Mouse (Mus musculus): ENCODE data around the gene Ranbp10. TPM values are rescaled to one million over a fixed set of nuclear protein-coding genes. Genes with fewer than 3 reads are reported as not detected.
A peak's percentile ranks its signal among the peaks of the same experiment; 100 is the strongest.

The Ranbp10 gene
- polyA plus RNA-seq, 1 experiment from 2014 or later = 12.5 TPM

DNA sequence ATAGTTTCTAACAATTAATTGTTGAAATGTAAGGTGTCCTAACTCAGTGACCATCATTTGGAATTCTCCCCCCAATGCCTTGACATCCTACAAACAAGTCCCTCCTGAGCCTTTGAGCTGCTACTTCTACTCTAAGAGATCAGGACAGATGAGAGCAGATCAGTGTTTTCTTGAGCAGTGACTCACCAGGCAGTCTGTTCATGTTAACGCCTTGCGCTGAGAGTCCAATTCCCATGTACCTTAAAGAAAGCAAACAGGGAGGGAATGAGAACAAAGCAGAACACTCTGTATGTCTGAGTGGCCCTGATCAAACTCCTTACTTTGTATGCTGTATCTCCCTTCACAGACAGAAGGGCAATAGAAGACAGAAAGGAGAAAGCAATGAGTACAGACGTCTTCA, 21.8 kb downstream of the Ranbp10 start:
- Histone ChIP-seq H3K4me3 (replicated peaks; ENCODE audit: low read depth, low read length) (no peak overlapping the region), H3K4me1 (ENCODE audit: control insufficient read depth, insufficient read depth, low read length) (no peaks in the 10 kb centered on the region), H3K9me3 (ENCODE audit: control insufficient read depth, low read length) (no peaks in the 10 kb centered on the region), H3K27me3 (ENCODE audit: control insufficient read depth, insufficient read depth, low read length) (no peaks in the 10 kb centered on the region), H3K36me3 (ENCODE audit: control insufficient read depth, insufficient read depth, low read length) (peaks cover 13% of the 10 kb centered on the region; the same call in 1 of the 2 replicates), H3K9ac (replicated peaks; ENCODE audit: low read length) (no peak overlapping the region), H3K4me2 (ENCODE audit: low read length) (no peak overlapping the region), H3K27ac (replicated peaks; ENCODE audit: low read depth, low read length) (no peak overlapping the region)
- DNase-seq (no peak), ATAC-seq (ENCODE audit: low FRiP score, low TSS enrichment) (no peak)
- 81% methylated on average over 3 of the region's 3 CpGs for WGBS

DNA sequence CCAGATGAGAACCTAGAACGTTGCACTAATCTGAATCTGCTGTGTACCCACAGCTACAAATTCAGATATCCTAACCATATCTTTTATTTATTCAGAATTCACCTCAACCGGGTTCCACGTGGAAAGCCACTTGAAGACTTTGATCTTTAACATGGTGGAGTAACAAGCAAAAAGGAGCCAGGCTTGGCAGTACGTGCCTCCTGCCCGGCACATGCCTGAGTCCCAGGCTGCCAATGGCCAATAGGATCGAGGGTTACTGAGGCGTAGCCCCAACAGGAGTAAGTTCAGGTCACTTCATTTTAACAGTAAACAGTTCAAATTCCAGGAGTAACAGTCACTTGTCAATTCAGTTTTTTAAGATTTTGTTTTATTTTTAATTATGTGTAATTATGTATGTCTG, 22.4 kb downstream of the Ranbp10 start:
- H3K9me3 ChIP-seq (ENCODE audit: control insufficient read depth, low read length) = no peaks in the 10 kb centered on the region
- DNase-seq = no peak
- no peak overlapping the region for H3K9ac ChIP-seq (replicated peaks; ENCODE audit: low read length)
- H3K27ac ChIP-seq (replicated peaks; ENCODE audit: low read depth, low read length) = no peak overlapping the region
- no peak overlapping the region for H3K4me2 ChIP-seq (ENCODE audit: low read length)
- H3K36me3 ChIP-seq (ENCODE audit: control insufficient read depth, insufficient read depth, low read length) = peaks cover 13% of the 10 kb centered on the region; the same call in 1 of the 2 replicates
- no peak for ATAC-seq (ENCODE audit: low FRiP score, low TSS enrichment)
- WGBS = 94% methylated on average over 7 of the region's 7 CpGs
- H3K4me1 ChIP-seq (ENCODE audit: control insufficient read depth, insufficient read depth, low read length) = no peaks in the 10 kb centered on the region
- H3K27me3 ChIP-seq (ENCODE audit: control insufficient read depth, insufficient read depth, low read length) = no peaks in the 10 kb centered on the region
- H3K4me3 ChIP-seq (replicated peaks; ENCODE audit: low read depth, low read length) = no peak overlapping the region

DNA sequence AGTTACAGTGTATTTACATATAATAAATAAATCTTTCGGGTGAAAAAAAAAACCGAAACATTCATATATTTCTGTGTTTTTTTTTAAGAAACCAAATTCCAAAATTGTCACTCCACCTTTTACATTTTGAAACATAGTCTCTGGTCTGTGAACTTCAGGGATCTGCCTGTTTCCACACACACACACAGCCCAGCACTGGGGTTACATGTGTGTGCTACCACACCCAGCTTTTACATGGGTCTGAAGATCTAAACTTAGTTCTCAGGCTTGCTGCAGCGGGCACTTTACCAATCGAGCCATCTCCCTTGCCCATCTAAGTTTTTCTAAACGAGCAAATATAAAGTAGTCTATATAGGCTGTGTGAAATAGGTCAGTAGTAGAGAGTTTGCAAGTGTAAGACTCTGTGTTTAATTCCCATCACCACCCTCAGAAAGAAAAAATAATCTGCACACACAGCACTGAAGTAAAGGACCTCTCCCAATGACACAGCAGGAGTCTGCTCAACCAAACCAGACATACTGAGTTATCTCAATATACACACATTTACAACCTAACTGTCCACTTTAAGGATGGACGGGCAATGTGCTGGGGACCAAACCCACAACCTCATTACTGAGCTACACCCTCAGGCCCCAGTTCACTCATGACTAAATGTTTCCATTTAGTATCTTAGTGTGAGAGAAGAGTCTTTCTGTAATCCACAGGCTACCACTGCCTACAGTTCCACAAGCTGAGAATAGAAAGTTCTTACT, 25.8 kb downstream of the Ranbp10 start:
- no peak for DNase-seq
- 94% methylated on average over 6 of the region's 6 CpGs for WGBS
- Histone ChIP-seq H3K36me3 (ENCODE audit: control insufficient read depth, insufficient read depth, low read length) (peaks cover 13% of the 10 kb centered on the region; the same call in 1 of the 2 replicates), H3K27ac (replicated peaks; ENCODE audit: low read depth, low read length) (no peak overlapping the region), H3K4me2 (ENCODE audit: low read length) (no peak overlapping the region), H3K4me3 (replicated peaks; ENCODE audit: low read depth, low read length) (no peak overlapping the region), H3K9ac (replicated peaks; ENCODE audit: low read length) (no peak overlapping the region), H3K9me3 (ENCODE audit: control insufficient read depth, low read length) (no peaks in the 10 kb centered on the region), H3K27me3 (ENCODE audit: control insufficient read depth, insufficient read depth, low read length) (no peaks in the 10 kb centered on the region), H3K4me1 (ENCODE audit: control insufficient read depth, insufficient read depth, low read length) (no peaks in the 10 kb centered on the region)
- ATAC-seq (ENCODE audit: low FRiP score, low TSS enrichment) = no peak

DNA sequence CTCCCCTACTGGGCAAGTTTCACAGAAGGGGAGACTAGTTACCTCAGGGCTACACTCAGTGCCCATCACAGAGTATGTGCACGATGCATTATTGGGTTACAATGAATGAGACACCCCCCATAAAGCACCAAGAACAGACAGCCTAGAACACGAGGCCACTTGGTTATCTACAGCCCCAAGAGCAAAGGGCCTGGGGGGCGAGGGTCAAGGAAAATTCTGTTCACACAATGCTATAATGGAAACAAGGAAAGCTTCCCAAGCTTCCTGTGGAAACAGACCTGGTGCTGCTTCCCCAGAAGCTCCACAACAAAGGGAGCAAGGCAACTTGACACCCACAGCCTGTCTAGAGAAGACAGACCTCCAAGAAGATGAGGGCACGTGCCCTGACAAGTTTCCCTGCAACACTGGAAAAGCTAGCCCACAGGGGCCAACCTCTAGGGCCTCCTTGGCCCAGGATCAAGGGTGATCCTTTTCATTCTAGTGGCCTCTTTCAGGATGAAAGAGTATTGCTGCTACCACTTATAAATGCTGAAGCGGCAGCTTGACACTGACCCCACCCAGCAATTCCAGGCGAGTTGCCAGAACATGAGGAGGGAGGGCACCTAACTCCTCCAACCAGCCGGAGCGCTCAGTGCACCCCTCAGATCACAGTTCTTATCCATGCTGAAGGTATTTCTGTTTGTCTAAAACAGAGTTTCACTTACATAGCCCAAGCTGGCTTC, 27.9 kb downstream of the Ranbp10 start:
- H3K4me2 ChIP-seq (ENCODE audit: low read length) = no peak overlapping the region
- H3K27ac ChIP-seq (replicated peaks; ENCODE audit: low read depth, low read length) = no peak overlapping the region
- ATAC-seq (ENCODE audit: low FRiP score, low TSS enrichment) (no peak), DNase-seq (peak; percentile 67)
- no peaks in the 10 kb centered on the region for H3K9me3 ChIP-seq (ENCODE audit: control insufficient read depth, low read length)
- no peak overlapping the region for H3K4me3 ChIP-seq (replicated peaks; ENCODE audit: low read depth, low read length)
- no peaks in the 10 kb centered on the region for H3K27me3 ChIP-seq (ENCODE audit: control insufficient read depth, insufficient read depth, low read length)
- no peaks in the 10 kb centered on the region for H3K4me1 ChIP-seq (ENCODE audit: control insufficient read depth, insufficient read depth, low read length)
- H3K36me3 ChIP-seq (ENCODE audit: control insufficient read depth, insufficient read depth, low read length) = peaks cover 5% of the 10 kb centered on the region; the same call in 1 of the 2 replicates
- no peak overlapping the region for H3K9ac ChIP-seq (replicated peaks; ENCODE audit: low read length)
- WGBS = 61% methylated on average over 8 of the region's 8 CpGs

DNA sequence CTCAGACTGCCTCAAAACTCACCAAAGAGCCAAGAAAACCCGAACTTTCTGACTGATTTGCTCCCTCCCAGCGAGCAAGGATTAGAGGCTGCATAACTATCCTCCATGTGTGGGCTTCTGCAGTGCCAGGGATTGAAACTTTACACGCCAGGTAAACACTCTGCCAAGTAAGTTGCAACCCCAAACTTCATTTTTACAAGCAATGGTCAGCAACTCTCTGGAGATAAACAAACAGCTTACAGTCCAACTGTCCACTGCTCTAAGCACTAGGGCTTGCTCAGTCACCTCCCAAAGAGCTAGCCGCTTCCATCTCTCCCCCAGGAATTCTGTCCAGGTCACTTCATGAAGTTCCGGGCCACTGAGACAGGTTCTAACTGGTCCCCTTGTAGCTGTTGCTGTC, 28.7 kb downstream of the Ranbp10 start:
- H3K4me1 ChIP-seq (ENCODE audit: control insufficient read depth, insufficient read depth, low read length) = no peaks in the 10 kb centered on the region
- no peak for DNase-seq
- H3K9me3 ChIP-seq (ENCODE audit: control insufficient read depth, low read length) = no peaks in the 10 kb centered on the region
- no peak overlapping the region for H3K9ac ChIP-seq (replicated peaks; ENCODE audit: low read length)
- H3K27ac ChIP-seq (replicated peaks; ENCODE audit: low read depth, low read length) = no peak overlapping the region
- H3K36me3 ChIP-seq (ENCODE audit: control insufficient read depth, insufficient read depth, low read length) = peaks cover 3% of the 10 kb centered on the region; the same call in 1 of the 2 replicates
- 95% methylated on average over 5 of the region's 5 CpGs for WGBS
- no peak overlapping the region for H3K4me2 ChIP-seq (ENCODE audit: low read length)
- no peak overlapping the region for H3K4me3 ChIP-seq (replicated peaks; ENCODE audit: low read depth, low read length)
- ATAC-seq (ENCODE audit: low FRiP score, low TSS enrichment) = no peak
- no peaks in the 10 kb centered on the region for H3K27me3 ChIP-seq (ENCODE audit: control insufficient read depth, insufficient read depth, low read length)

DNA sequence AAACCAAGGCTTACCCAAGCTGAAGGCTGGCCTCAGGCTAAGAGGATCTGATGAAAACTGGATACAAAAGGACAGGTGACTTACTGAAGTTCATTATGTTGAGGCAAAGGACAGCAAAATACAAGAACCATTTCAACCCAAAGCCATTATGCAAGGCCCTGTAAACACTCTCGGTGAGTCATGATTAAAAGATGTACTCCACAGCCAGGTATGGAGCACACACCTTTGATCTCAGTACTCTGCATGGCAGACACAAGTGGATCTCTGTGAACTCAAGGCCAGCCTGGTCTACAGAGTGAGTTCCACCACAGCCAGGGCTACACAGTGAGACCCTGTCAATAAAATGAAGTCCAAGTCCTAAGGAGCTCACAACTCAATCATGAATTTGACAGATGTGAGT, 31.4 kb downstream of the Ranbp10 start:
- H3K4me2 ChIP-seq (ENCODE audit: low read length) = no peak overlapping the region
- peaks cover 5% of the 10 kb centered on the region; the same call in 1 of the 2 replicates for H3K36me3 ChIP-seq (ENCODE audit: control insufficient read depth, insufficient read depth, low read length)
- no peak for DNase-seq
- no peaks in the 10 kb centered on the region for H3K4me1 ChIP-seq (ENCODE audit: control insufficient read depth, insufficient read depth, low read length)
- 90% methylated on average over 1 of the region's 1 CpGs for WGBS
- H3K27me3 ChIP-seq (ENCODE audit: control insufficient read depth, insufficient read depth, low read length) = no peaks in the 10 kb centered on the region
- no peaks in the 10 kb centered on the region for H3K9me3 ChIP-seq (ENCODE audit: control insufficient read depth, low read length)
- no peak for ATAC-seq (ENCODE audit: low FRiP score, low TSS enrichment)
- H3K4me3 ChIP-seq (replicated peaks; ENCODE audit: low read depth, low read length) = no peak overlapping the region
- H3K27ac ChIP-seq (replicated peaks; ENCODE audit: low read depth, low read length) = no peak overlapping the region
- H3K9ac ChIP-seq (replicated peaks; ENCODE audit: low read length) = no peak overlapping the region

DNA sequence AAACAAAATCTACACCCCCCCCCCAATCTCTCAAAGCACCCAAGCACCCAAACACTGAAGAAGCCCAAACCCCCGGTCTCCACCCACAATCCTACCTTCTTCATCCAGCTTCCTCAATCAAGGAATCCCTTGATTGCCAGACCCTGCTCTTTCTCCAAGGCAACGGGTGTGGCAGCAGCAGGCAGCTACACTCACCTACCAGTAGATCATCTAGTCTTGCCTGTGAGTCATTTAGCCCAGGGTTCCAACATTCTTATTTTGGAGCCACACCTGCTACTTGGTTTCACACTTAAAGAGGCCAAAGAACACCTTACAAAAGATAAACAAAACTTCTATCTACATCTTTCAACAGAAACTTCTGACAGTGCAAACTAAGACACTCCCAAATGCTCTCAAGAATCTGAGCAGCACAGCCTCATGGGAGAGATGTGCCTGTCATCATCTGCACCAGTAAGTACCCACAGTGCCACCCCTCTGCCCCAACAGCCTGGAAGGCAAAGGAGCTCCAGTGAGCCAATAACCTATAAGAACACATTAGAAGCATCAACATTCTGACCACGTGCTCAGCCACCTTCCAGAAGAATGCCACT, 33.0 kb downstream of the Ranbp10 start:
- no peak for ATAC-seq (ENCODE audit: low FRiP score, low TSS enrichment)
- H3K27me3 ChIP-seq (ENCODE audit: control insufficient read depth, insufficient read depth, low read length) = no peaks in the 10 kb centered on the region
- H3K4me3 ChIP-seq (replicated peaks; ENCODE audit: low read depth, low read length) = no peak overlapping the region
- DNase-seq = no peak
- H3K9me3 ChIP-seq (ENCODE audit: control insufficient read depth, low read length) = no peaks in the 10 kb centered on the region
- no peak overlapping the region for H3K4me2 ChIP-seq (ENCODE audit: low read length)
- no peaks in the 10 kb centered on the region for H3K4me1 ChIP-seq (ENCODE audit: control insufficient read depth, insufficient read depth, low read length)
- H3K27ac ChIP-seq (replicated peaks; ENCODE audit: low read depth, low read length) = no peak overlapping the region
- peaks cover 5% of the 10 kb centered on the region; the same call in 1 of the 2 replicates for H3K36me3 ChIP-seq (ENCODE audit: control insufficient read depth, insufficient read depth, low read length)
- 90% methylated on average over 3 of the region's 3 CpGs for WGBS
- no peak overlapping the region for H3K9ac ChIP-seq (replicated peaks; ENCODE audit: low read length)

DNA sequence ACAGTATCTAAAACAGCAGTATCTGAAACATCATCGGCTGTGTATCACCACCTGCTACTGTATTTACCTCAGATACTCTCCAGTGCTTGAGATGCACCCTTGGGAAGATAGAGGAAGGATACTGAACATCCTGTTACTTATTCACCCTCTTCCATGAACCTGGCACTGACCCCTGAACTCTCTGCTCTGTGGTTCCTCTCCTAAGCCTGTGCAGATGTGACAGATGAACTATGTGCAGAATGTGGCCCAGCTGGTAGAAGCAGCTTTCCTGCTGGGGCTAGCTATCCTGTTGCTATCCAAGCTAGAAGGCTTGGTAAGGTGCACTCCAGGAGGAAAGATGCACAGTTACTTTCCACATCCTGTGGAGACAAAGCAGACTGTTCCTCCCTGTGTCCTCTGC, 33.8 kb downstream of the Ranbp10 start:
- WGBS = 94% methylated on average over 1 of the region's 1 CpGs
- Histone ChIP-seq H3K36me3 (ENCODE audit: control insufficient read depth, insufficient read depth, low read length) (peaks cover 5% of the 10 kb centered on the region; the same call in 1 of the 2 replicates), H3K4me2 (ENCODE audit: low read length) (no peak overlapping the region), H3K4me1 (ENCODE audit: control insufficient read depth, insufficient read depth, low read length) (no peaks in the 10 kb centered on the region), H3K9me3 (ENCODE audit: control insufficient read depth, low read length) (no peaks in the 10 kb centered on the region), H3K27ac (replicated peaks; ENCODE audit: low read depth, low read length) (no peak overlapping the region), H3K4me3 (replicated peaks; ENCODE audit: low read depth, low read length) (no peak overlapping the region), H3K9ac (replicated peaks; ENCODE audit: low read length) (no peak overlapping the region), H3K27me3 (ENCODE audit: control insufficient read depth, insufficient read depth, low read length) (no peaks in the 10 kb centered on the region)
- no peak for DNase-seq
- no peak for ATAC-seq (ENCODE audit: low FRiP score, low TSS enrichment)

Data from midbrain, embryonic 14.5 days (tissue).